Mouse (Mus musculus): ENCODE measurements around the gene Sik3. TPM values are rescaled to one million over a fixed set of nuclear protein-coding genes. Genes with fewer than 3 reads are reported as not detected.
"Not testable (repeated sequence)": the region's sequence is repeated elsewhere in the genome, so short reads cannot be mapped to it uniquely, and the experiment has no call there.

Sik3 gene
- polyA plus RNA-seq, 1 experiment from 2014 or later, result 8.9 TPM

- H3K9ac ChIP-seq (replicated peaks; ENCODE audit: low read depth), result no peak overlapping the region
- no peaks in the 10 kb centered on the region for H3K36me3 ChIP-seq (ENCODE audit: insufficient read depth, low read length)
- no peak overlapping the region for H3K4me2 ChIP-seq (replicated peaks; ENCODE audit: low read depth, low read length)
- H3K27me3 ChIP-seq (replicated peaks; ENCODE audit: insufficient read depth, low read length), result no peaks in the 10 kb centered on the region
- DNase-seq (ENCODE audit: low spot score) (no peak), ATAC-seq (no peak)
- no peak overlapping the region for H3K27ac ChIP-seq (ENCODE audit: low read length)
- WGBS, result 89% methylated on average over 7 of the region's 7 CpGs
- TF ChIP-seq CTCF (IDR thresholded peaks at IDR 0.05), result no peak
- peaks cover 16% of the 10 kb centered on the region; the same call in 1 of the 2 replicates for H3K4me1 ChIP-seq (ENCODE audit: insufficient read depth, low read depth, low read length)
- H3K9me3 ChIP-seq (ENCODE audit: low read length), result no peaks in the 10 kb centered on the region
- no peak overlapping the region for H3K4me3 ChIP-seq (ENCODE audit: low read depth, low read length)
These were observed 70.9 kb downstream of the Sik3 start for GRCm38 (mm10) chr9:46083490-46083893.

DNA sequence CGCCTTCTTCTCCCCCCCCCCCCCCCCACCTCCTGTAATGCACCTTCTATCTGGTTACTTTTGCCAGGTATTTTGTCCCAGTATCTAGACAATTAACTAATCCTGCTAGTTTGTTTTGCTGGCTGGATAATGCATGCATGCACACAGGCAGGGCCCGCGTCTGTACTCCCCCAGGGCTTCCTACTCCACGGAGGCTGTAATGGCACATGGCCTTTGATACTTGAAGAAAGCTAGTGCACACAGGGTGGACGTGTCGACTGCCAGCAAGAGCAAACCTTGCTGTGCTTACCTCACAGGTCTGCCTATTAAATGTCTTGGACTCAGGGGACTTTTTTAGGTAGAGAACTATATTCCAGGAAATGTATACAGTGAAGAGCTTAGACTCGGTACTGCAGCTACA, 73.3 kb downstream of the Sik3 start:
- H3K4me1 ChIP-seq (ENCODE audit: insufficient read depth, low read depth, low read length), result peaks cover 16% of the 10 kb centered on the region; the same call in 1 of the 2 replicates
- ATAC-seq (no peak), DNase-seq (ENCODE audit: low spot score) (no peak)
- no peak overlapping the region for H3K27ac ChIP-seq (ENCODE audit: low read length)
- no peaks in the 10 kb centered on the region for H3K9me3 ChIP-seq (ENCODE audit: low read length)
- no peaks in the 10 kb centered on the region for H3K36me3 ChIP-seq (ENCODE audit: insufficient read depth, low read length)
- no peak overlapping the region for H3K4me2 ChIP-seq (replicated peaks; ENCODE audit: low read depth, low read length)
- no peak for TF ChIP-seq CTCF (IDR thresholded peaks at IDR 0.05)
- H3K27me3 ChIP-seq (replicated peaks; ENCODE audit: insufficient read depth, low read length), result no peaks in the 10 kb centered on the region
- WGBS, result 67% methylated on average over 7 of the region's 7 CpGs
- H3K9ac ChIP-seq (replicated peaks; ENCODE audit: low read depth), result no peak overlapping the region
- no peak overlapping the region for H3K4me3 ChIP-seq (ENCODE audit: low read depth, low read length)

DNA sequence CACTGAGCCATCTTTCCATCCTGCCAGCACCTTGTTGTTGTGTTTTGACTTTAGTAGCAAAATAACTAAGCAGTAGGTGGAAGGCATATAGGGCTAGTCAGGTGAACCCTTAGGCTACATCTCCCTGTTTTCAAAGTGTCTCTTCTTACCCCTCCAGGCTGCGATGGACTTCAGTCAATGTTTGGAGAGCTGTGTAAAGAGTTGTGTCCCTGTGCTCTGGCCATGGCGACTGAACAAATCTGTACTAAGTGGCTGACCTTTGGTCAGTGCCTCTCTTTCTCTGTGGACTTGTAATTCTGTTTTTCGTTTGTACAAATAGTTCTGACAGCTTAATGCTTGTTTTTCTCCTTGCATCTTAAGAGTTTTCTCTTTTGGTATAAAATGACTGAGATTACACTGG, 74.2 kb downstream of the Sik3 start:
- H3K9me3 ChIP-seq (ENCODE audit: low read length), result no peaks in the 10 kb centered on the region
- H3K27ac ChIP-seq (ENCODE audit: low read length), result no peak overlapping the region
- 59% methylated on average over 3 of the region's 3 CpGs for WGBS
- H3K27me3 ChIP-seq (replicated peaks; ENCODE audit: insufficient read depth, low read length), result no peaks in the 10 kb centered on the region
- no peaks in the 10 kb centered on the region for H3K36me3 ChIP-seq (ENCODE audit: insufficient read depth, low read length)
- no peak overlapping the region for H3K9ac ChIP-seq (replicated peaks; ENCODE audit: low read depth)
- ATAC-seq (no peak), DNase-seq (ENCODE audit: low spot score) (no peak)
- no peak overlapping the region for H3K4me2 ChIP-seq (replicated peaks; ENCODE audit: low read depth, low read length)
- no peak overlapping the region for H3K4me3 ChIP-seq (ENCODE audit: low read depth, low read length)
- peaks cover 11% of the 10 kb centered on the region; the same call in 1 of the 2 replicates for H3K4me1 ChIP-seq (ENCODE audit: insufficient read depth, low read depth, low read length)
- no peak for TF ChIP-seq CTCF (IDR thresholded peaks at IDR 0.05)
- TF ChIP-seq EP300 (IDR thresholded peaks at IDR 0.05), result no peak

DNA sequence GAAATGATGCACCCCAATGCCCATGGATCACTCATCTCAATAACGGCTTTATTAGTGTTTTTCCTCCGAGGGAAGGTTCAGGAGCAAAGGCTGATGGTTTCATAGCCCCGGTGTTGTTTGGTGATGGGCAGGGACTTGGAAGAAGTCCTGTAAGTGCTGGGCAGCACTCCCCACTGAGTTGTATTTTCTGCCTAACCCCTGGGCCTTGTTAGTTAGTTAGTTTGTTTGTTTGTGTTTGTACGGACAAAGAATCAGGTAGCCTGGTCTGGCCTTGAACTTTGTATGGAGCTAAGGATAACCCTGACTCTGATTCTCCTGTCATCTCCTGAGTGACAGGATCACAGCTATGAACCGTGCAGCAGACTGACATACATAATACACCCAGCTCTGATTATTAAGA, 74.8 kb downstream of the Sik3 start:
- Histone ChIP-seq H3K4me3 (ENCODE audit: low read depth, low read length) (no peak overlapping the region), H3K9ac (replicated peaks; ENCODE audit: low read depth) (no peak overlapping the region), H3K4me2 (replicated peaks; ENCODE audit: low read depth, low read length) (no peak overlapping the region), H3K36me3 (ENCODE audit: insufficient read depth, low read length) (no peaks in the 10 kb centered on the region), H3K4me1 (ENCODE audit: insufficient read depth, low read depth, low read length) (peaks cover 5% of the 10 kb centered on the region; the same call in 1 of the 2 replicates), H3K27me3 (replicated peaks; ENCODE audit: insufficient read depth, low read length) (no peaks in the 10 kb centered on the region), H3K27ac (ENCODE audit: low read length) (no peak overlapping the region), H3K9me3 (ENCODE audit: low read length) (no peaks in the 10 kb centered on the region)
- no peak for TF ChIP-seq EP300 (IDR thresholded peaks at IDR 0.05)
- TF ChIP-seq CTCF (IDR thresholded peaks at IDR 0.05), result no peak
- 67% methylated on average over 5 of the region's 5 CpGs for WGBS
- DNase-seq (ENCODE audit: low spot score), result no peak
- ATAC-seq, result no peak

DNA sequence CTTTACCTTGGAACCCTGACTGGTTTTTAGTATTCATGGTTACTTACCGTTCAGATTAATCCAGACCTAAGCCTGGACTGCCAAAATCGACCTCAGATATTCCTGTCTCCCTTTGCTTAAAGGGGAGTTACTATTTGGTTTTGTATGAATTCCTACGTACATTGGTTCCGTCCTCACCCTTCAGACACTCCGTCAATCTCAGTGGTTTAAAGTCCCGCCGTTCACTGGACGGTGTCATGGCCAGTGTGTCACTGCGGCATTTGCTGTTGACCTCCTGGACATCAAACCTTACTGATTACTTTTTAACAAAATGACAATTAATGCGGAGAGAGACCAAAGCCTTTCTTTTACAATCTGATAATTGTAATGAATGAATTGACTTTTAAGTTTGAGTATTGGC, 76.1 kb downstream of the Sik3 start:
- Histone ChIP-seq H3K4me1 (ENCODE audit: insufficient read depth, low read depth, low read length) (0 out of 2 replicates have a peak, but pooled peaks cover 4% of the 10 kb centered on the region), H3K9me3 (ENCODE audit: low read length) (no peaks in the 10 kb centered on the region), H3K27me3 (replicated peaks; ENCODE audit: insufficient read depth, low read length) (no peaks in the 10 kb centered on the region), H3K27ac (ENCODE audit: low read length) (no peak overlapping the region), H3K9ac (replicated peaks; ENCODE audit: low read depth) (no peak overlapping the region), H3K4me3 (ENCODE audit: low read depth, low read length) (no peak overlapping the region), H3K36me3 (ENCODE audit: insufficient read depth, low read length) (no peaks in the 10 kb centered on the region), H3K4me2 (replicated peaks; ENCODE audit: low read depth, low read length) (no peak overlapping the region)
- DNase-seq (ENCODE audit: low spot score) (no peak), ATAC-seq (no peak)
- 73% methylated on average over 10 of the region's 10 CpGs for WGBS
- TF ChIP-seq EP300 (IDR thresholded peaks at IDR 0.05) (no peak), CTCF (IDR thresholded peaks at IDR 0.05) (no peak)

DNA sequence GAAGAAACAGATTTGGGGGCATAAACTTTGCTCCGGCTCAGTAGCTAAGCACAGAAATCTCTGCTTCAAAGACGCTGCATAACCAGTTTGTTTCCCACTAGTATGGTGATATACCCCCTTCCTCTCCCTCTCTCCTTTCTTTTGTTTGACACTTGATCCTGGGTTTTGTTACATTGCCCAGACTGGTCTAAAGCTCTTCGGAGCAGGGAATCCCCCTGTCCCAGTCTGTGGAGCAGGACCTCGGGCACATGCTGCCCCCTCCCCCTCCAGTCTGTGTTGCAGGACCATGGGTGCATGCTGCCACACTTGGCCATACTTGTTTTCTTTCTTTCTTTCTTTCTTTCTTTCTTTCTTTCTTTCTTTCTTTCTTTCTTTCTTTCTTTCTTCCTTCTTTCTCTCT, 77.4 kb downstream of the Sik3 start:
- Histone ChIP-seq H3K36me3 (ENCODE audit: insufficient read depth, low read length) (no peaks in the 10 kb centered on the region), H3K4me2 (replicated peaks; ENCODE audit: low read depth, low read length) (no peak overlapping the region), H3K4me3 (ENCODE audit: low read depth, low read length) (no peak overlapping the region), H3K27ac (ENCODE audit: low read length) (no peak overlapping the region), H3K9ac (replicated peaks; ENCODE audit: low read depth) (no peak overlapping the region), H3K9me3 (ENCODE audit: low read length) (no peaks in the 10 kb centered on the region), H3K4me1 (ENCODE audit: insufficient read depth, low read depth, low read length) (0 out of 2 replicates have a peak, but pooled peaks cover 4% of the 10 kb centered on the region), H3K27me3 (replicated peaks; ENCODE audit: insufficient read depth, low read length) (no peaks in the 10 kb centered on the region)
- DNase-seq (ENCODE audit: low spot score) (no peak), ATAC-seq (no peak)
- 49% methylated on average over 4 of the region's 4 CpGs for WGBS
- TF ChIP-seq EP300 (IDR thresholded peaks at IDR 0.05) (no peak), CTCF (IDR thresholded peaks at IDR 0.05) (no peak)

DNA sequence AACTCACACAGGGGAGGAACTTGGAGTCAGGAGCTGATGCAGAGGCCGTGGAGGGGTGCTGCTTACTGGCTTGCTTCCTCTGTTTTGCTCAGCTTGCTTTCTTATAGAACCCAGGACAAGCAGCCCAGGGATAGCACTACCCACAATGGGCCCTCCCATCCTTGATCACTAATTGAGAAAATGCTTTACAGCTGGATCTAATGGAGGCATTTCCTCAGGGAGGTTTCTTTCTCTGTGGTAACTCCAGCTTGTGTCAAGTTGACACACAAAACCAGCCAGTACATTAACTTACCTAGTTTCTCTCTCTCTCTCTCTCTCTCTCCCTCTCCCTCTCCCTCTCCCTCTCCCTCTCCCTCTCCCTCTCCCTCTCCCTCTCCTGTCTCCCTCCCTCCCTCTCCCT, 78.5 kb downstream of the Sik3 start:
- not testable (repeated sequence) for ATAC-seq; DNase-seq (ENCODE audit: low spot score); H3K27ac ChIP-seq (ENCODE audit: low read length); H3K4me2 ChIP-seq (replicated peaks; ENCODE audit: low read depth, low read length); H3K36me3 ChIP-seq (ENCODE audit: insufficient read depth, low read length); H3K4me3 ChIP-seq (ENCODE audit: low read depth, low read length); H3K9me3 ChIP-seq (ENCODE audit: low read length); H3K27me3 ChIP-seq (replicated peaks; ENCODE audit: insufficient read depth, low read length); H3K4me1 ChIP-seq (ENCODE audit: insufficient read depth, low read depth, low read length); H3K9ac ChIP-seq (replicated peaks; ENCODE audit: low read depth)
- 52% methylated on average over 1 of the region's 1 CpGs for WGBS

All from lung, postnatal 0 days (tissue).